Mouse (Mus musculus): ENCODE results near the gene Vps52. TPM values are rescaled to one million over a fixed set of nuclear protein-coding genes. Genes with fewer than 3 reads are reported as not detected.
"Not testable (repeated sequence)": the region's sequence is repeated elsewhere in the genome, so short reads cannot be mapped to it uniquely, and the experiment has no call there.

Vps52 gene
- polyA plus RNA-seq, 1 experiment from 2014 or later, result 56.9 TPM

GRCm38 (mm10) chr17:33940981-33941380 is 14.6 kb upstream of the Vps52 start:
- POLR2A ChIA-PET, result interaction anchor here (0.6 to 2.6 kb wide), 4 partner anchors 9 to 15 kb away, joined by 3 to 15 read pairs (median 6); partner anchors contain the start of genes B3galt4, Rps18 and Vps52
- CTCF ChIA-PET, result interaction anchor here (0.9 to 1.8 kb wide), 5 partner anchors 10 to 43 kb away, joined by 3 to 6 read pairs (median 5); partner anchors contain the start of genes B3galt4, Rps18 and Vps52
- in situ Hi-C loops (cut with MboI; ENCODE audit: low pct_unique_long_range_greater_than_20kb), result no loop called here
- no peak for ATAC-seq
- TF ChIP-seq CTCF (IDR thresholded peaks at IDR 0.05), result no peak
- H3K27me3 ChIP-seq, result no peaks in the 10 kb centered on the region
- no peak for DNase-seq (ENCODE audit: low read depth, low spot score)

- in situ Hi-C loops (cut with MboI; ENCODE audit: low pct_unique_long_range_greater_than_20kb), result no loop called here
- ChIA-PET CTCF (interaction anchor here (1.8 kb wide), 1 partner anchor 9 kb away, joined by 6 read pairs; the partner anchor contains the start of gene B3galt4), POLR2A (interaction anchor here (1.0 to 3.2 kb wide), 2 partner anchors 14 kb away, joined by 3 to 9 read pairs; partner anchors contain the start of genes Rps18 and Vps52)
- H3K27me3 ChIP-seq, result no peaks in the 10 kb centered on the region
- TF ChIP-seq CTCF (IDR thresholded peaks at IDR 0.05), result no peak
- DNase-seq (ENCODE audit: low read depth, low spot score), result no peak
- ATAC-seq, result no peak
Observed at GRCm38 (mm10) chr17:33941381-33941780, 14.2 kb upstream of the Vps52 start.

- H3K27me3 ChIP-seq, result no peaks in the 10 kb centered on the region
- no peak for TF ChIP-seq CTCF (IDR thresholded peaks at IDR 0.05)
- ChIA-PET CTCF (no interaction called here), POLR2A (interaction anchor here (3.2 kb wide), 1 partner anchor 12 kb away, joined by 9 read pairs; the partner anchor contains the start of genes Rps18 and Vps52)
- DNase-seq (ENCODE audit: low read depth, low spot score) (no peak), ATAC-seq (no peak)
- in situ Hi-C loops (cut with MboI; ENCODE audit: low pct_unique_long_range_greater_than_20kb), result no loop called here
Observed at GRCm38 (mm10) chr17:33943454-33943853, 12.2 kb upstream of the Vps52 start.

- no peaks in the 10 kb centered on the region for H3K27me3 ChIP-seq
- ChIA-PET POLR2A (no interaction called here), CTCF (no interaction called here)
- in situ Hi-C loops (cut with MboI; ENCODE audit: low pct_unique_long_range_greater_than_20kb), result no loop called here
- no peak for ATAC-seq
- no peak for TF ChIP-seq CTCF (IDR thresholded peaks at IDR 0.05)
- no peak for DNase-seq (ENCODE audit: low read depth, low spot score)
Observed at GRCm38 (mm10) chr17:33947430-33948089, 8.1 kb upstream of the Vps52 start.

GRCm38 (mm10) chr17:33948090-33948904 is 7.3 kb upstream of the Vps52 start:
- DNase-seq (ENCODE audit: low read depth, low spot score) (no peak), ATAC-seq (no peak)
- H3K27me3 ChIP-seq, result no peaks in the 10 kb centered on the region
- in situ Hi-C loops (cut with MboI; ENCODE audit: low pct_unique_long_range_greater_than_20kb), result no loop called here
- POLR2A ChIA-PET, result interaction anchor here (3.6 kb wide), 1 partner anchor 9 kb away, joined by 15 read pairs; the partner anchor contains the start of genes Pfdn6 and Wdr46
- CTCF ChIA-PET, result no interaction called here
- TF ChIP-seq CTCF (IDR thresholded peaks at IDR 0.05), result no peak

- ChIA-PET POLR2A (interaction anchor here (3.6 kb wide), 1 partner anchor 9 kb away, joined by 15 read pairs; the partner anchor contains the start of genes Pfdn6 and Wdr46), CTCF (interaction anchor here (1.2 kb wide), 1 partner anchor 10 kb away, joined by 4 read pairs; no protein-coding TSS in a partner anchor)
- DNase-seq (ENCODE audit: low read depth, low spot score), result no peak
- in situ Hi-C loops (cut with MboI; ENCODE audit: low pct_unique_long_range_greater_than_20kb), result no loop called here
- no peak for TF ChIP-seq CTCF (IDR thresholded peaks at IDR 0.05)
- H3K27me3 ChIP-seq, result no peaks in the 10 kb centered on the region
- no peak for ATAC-seq
Observed at GRCm38 (mm10) chr17:33948905-33949537, 6.6 kb upstream of the Vps52 start.

- ChIA-PET CTCF (interaction anchor here (1.2 to 2.4 kb wide), 2 partner anchors 9 to 11 kb away, joined by 4 to 6 read pairs; partner anchors contain the start of genes Pfdn6 and Wdr46), POLR2A (interaction anchor here (3.6 kb wide), 1 partner anchor 10 kb away, joined by 15 read pairs; the partner anchor contains the start of genes Pfdn6 and Wdr46)
- ATAC-seq (no peak), DNase-seq (ENCODE audit: low read depth, low spot score) (no peak)
- no peaks in the 10 kb centered on the region for H3K27me3 ChIP-seq
- in situ Hi-C loops (cut with MboI; ENCODE audit: low pct_unique_long_range_greater_than_20kb), result no loop called here
- TF ChIP-seq CTCF (IDR thresholded peaks at IDR 0.05), result no peak
Observed at GRCm38 (mm10) chr17:33950131-33950625, 5.4 kb upstream of the Vps52 start.

- H3K27me3 ChIP-seq, result no peaks in the 10 kb centered on the region
- in situ Hi-C loops (cut with MboI; ENCODE audit: low pct_unique_long_range_greater_than_20kb), result no loop called here
- DNase-seq (ENCODE audit: low read depth, low spot score) (no peak), ATAC-seq (peak; percentile 29)
- no peak for TF ChIP-seq CTCF (IDR thresholded peaks at IDR 0.05)
- CTCF ChIA-PET, result interaction anchor here (2.4 kb wide), 1 partner anchor 11 kb away, joined by 6 read pairs; the partner anchor contains the start of genes Pfdn6 and Wdr46
- POLR2A ChIA-PET, result interaction anchor here (3.6 kb wide), 1 partner anchor 11 kb away, joined by 15 read pairs; the partner anchor contains the start of genes Pfdn6 and Wdr46
Observed at GRCm38 (mm10) chr17:33951021-33951946, 4.3 kb upstream of the Vps52 start, which contains the start of gene B3galt4. Gene B3galt4 (minus strand): TSS chr17:33951488.

- in situ Hi-C loops (cut with MboI; ENCODE audit: low pct_unique_long_range_greater_than_20kb), result not testable (repeated sequence)
Observed at GRCm38 (mm10) chr17:33952015-33952414, 3.6 kb upstream of the Vps52 start.

More at GRCm38 (mm10) chr17:33952015-33952414, 3.6 kb upstream of the Vps52 start:
- CTCF ChIA-PET, result interaction anchor here (2.4 kb wide), 1 partner anchor 11 kb away, joined by 6 read pairs; the partner anchor contains the start of genes Pfdn6 and Wdr46
- DNase-seq (ENCODE audit: low read depth, low spot score); ATAC-seq; H3K27me3 ChIP-seq; POLR2A ChIA-PET: not testable (repeated sequence)
